Mouse (Mus musculus) retina, embryonic 14.5 days (tissue): ENCODE data around the gene Spin2g.
"Not testable (repeated sequence)": the region's sequence is repeated elsewhere in the genome, so short reads cannot be mapped to it uniquely, and the experiment has no call there.

Source experiments
- DNase-seq: peaks from one replicate; pipeline ENCODE4 v3.0.0-alpha.2; 2015; ENCODE audit warnings: low spot score

The Spin2g gene

DNA sequence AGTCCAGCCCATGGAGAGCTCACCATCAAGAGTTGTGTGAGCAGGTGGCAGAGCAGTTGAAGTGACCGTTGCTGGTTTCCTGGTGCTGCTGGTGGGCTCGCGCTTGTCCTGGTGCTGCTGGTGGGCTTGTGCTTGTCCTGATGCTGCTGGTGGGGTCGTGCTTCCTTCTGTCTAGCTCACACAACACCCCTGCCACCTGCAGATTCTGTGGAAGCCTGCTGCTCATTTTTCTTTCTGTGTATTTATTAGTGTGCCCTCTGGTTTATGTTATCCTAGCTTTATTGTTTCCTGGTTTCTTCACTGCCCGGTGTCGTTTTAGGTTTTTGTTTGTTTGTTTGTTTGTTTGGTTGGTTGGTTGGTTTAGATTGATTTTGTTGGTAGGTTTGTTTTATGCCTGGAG lies at the start of gene Spin2g:
TSS of gene Spin2g (minus strand) at position 101 of the 400 bp plus-strand sequence.
- not testable (repeated sequence) for DNase-seq
